Mouse (Mus musculus) megakaryocyte, embryonic 14.5 days (primary cell): ENCODE results near the gene Pde4b.

Experiments used
- FLI1 ChIP-seq: IDR thresholded peaks from 2 replicates; pipeline ENCODE4 v1.6.1; 2012; ENCODE audit warnings: low read length, inconsistent platforms, mixed read lengths
- GATA1 ChIP-seq: IDR thresholded peaks from 3 replicates; pipeline ENCODE4 v1.6.1; 2012; ENCODE audit warnings: mixed read lengths, low read length, inconsistent platforms, borderline replicate concordance

DNA sequence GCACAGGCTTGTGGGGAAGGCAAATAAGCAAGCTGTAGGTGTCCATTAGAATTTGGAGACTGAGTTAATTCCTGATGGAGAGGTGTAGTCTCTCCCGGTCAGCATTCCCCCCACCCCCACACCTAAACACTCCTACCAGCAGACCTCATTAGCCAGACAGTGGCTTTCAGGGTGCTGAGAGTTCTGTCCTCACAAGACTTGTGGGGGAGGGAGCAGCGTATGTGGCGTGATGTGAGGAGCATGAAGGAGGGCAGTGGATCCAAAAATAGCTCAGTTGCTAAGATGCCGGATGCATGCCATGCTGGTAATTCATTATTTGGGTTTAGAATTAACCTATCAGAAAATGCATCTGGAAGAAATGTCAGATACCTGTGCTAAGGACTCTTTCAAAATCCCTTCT lies 321.6 kb downstream of the Pde4b start:
- TF ChIP-seq GATA1 (no peak), FLI1 (no peak)
